Mouse (Mus musculus) mesoderm, embryonic 11.5 days (tissue): ENCODE data around the gene Spaca4.

ENCODE experiments used
- DNase-seq: peaks from one replicate; pipeline ENCODE4 v3.0.0-alpha.2; 2012; ENCODE audit warnings: low read depth, low spot score

Spaca4 gene

DNA sequence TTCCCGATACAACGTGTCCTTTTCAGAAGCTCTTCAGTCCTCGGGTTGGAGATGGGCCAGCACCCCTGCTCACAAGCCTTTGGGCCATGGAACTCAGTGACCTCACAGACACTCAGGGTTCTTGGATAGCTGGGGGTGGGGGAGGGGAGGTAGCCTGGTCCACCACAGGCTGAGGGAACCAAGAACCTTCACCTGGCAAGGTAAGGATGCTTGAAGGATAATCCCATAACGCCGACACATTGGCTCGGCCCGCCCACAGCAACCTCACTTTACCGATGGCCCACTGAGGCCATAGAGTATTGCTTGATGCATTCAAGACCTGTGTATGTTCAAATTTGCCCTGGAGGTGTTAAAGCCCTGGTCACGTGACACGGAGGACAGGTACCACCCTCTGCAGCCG, at the start of gene Spaca4:
Gene Spaca4, minus strand, starts transcription at position 101 of the 400 bp plus-strand sequence.
- no peak for DNase-seq

GRCm38 (mm10) chr7:45775237-45775636, 49.6 kb upstream of the Spaca4 start:
- DNase-seq: no peak

DNA sequence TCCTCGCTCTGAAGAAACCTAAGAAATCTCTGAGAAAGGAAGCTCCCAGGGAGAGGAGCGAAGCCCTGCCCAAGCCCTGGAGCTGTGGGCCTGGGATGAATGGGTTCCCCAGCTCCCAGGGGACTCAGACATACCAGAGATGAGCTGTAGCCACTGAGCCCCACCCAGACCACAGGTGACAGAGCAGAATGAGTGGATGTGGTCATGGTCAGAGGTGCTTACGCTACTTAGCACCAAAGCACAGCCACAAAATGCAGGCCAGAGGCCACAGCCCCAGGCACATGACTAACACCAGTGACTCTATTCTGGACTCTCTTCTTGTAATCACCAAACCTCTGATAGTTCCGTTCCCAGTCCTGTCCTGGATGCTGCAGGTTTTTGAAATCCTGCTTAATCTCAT, 45.5 kb upstream of the Spaca4 start:
- no peak for DNase-seq

DNA sequence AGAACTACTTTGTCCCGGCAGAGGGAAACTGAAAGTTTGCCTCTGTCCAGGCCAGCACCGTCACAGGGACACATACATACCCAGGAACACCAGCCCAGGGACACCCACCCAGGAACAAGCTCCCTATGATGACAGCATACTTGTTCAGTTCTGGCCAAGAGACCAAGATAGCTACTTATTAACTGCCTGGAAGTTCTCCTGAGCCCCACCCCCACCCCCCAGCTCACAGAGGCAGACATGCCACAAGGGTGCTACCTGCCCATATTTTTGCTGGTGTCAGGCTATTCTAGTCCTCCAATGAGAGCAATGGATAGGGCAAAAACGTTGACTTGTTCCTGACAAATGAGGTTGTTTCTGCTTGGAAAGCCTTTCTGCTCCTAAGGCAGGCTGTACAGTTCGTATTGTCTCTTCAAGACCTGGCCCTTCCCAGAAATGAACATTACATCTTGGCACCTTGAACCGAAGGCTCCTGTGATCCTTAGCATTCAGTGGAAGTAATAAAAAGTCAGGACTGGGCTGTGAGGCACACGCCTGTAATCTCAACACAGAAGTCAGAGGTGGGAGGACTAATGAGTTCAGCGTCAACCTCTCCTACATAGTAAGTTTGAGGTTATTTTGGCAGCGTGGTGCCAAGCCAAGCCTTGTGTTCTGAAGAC, 44.9 kb upstream of the Spaca4 start:
- no peak for DNase-seq

DNA sequence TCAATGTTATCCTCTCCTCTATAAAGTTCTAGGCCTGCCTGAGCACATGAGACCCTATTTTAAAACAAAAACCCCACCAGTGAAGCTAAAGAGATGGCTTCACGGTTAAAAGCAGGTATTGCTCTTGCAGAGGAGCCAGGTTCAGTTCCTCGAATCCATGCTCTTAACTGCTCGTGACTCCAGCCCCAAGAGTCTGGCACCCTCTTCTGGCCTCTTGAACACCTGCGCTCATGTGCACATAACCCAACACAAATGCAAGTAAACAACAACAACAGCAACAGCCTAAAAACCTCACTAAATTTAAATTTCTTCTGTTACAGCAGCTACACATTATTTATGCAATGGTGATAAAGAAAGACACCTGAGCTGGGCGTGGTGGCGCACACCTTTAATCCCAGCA, 41.9 kb upstream of the Spaca4 start:
- DNase-seq: no peak

DNA sequence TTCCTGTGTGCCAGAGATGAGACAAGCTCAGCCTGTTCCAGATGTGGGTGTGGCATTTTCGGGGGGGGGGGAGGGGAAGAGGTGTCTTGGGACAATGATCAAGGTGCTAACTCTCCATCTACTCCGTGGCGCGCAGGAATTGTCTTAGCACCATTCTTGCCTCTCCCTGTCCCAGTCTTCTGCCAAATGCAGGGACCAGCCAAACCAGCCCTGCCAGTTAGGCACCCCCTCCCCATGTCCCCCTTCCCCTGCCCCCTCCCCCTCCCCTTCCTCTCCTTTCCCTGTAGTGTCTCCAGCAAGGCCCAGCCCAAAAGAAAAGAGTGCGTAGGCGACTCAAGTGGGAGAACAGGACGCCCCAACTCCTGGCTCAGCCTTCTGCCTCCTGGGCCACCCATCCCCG, 41.2 kb upstream of the Spaca4 start:
- no peak for DNase-seq

GRCm38 (mm10) chr7:45765995-45766394, 40.4 kb upstream of the Spaca4 start:
- no peak for DNase-seq

DNA sequence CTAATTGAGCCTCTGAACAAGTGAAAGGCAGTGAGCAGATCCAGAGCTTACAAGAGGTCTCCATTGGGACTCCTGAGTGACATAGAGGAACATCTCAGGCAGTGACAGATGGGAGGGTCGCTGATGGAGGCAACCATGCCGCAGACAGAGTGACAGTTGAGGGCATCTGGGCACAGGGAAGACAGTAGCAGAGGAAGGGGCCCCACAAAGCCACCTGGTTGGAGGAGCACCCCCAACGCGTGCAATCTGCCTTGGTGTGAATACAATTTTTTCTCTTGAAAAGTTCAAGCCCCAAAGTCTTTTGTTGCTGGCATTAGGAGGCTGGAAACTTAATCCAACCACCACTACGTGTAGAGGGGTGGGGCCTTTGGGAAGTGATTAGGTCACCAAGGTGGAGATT, 34.5 kb upstream of the Spaca4 start:
- DNase-seq: no peak

DNA sequence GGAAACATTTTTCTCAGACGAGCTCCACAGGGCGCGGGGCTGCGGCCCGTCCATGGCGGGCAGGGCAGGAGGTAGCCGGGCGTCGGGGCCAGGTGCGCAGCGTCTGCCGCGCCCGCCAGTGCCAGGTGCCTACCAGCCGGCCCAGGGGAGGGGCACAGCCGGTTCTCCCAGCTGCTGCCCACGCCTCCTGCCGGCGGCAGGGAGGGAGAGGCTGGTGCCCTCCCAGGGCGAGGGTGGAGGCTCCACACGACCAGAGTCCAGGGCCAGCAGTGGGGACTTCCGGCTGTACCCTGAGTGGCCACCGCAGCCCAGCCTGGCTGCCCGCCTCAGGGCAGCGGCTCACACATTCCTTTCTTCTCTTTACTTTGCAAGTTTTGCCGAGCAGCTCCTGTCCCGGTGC, 33.8 kb upstream of the Spaca4 start:
- no peak for DNase-seq

- no peak for DNase-seq
Measured at GRCm38 (mm10) chr7:45755703-45756102, 30.1 kb upstream of the Spaca4 start.

- no peak for DNase-seq
Measured at GRCm38 (mm10) chr7:45750162-45750561, 24.5 kb upstream of the Spaca4 start.

DNA sequence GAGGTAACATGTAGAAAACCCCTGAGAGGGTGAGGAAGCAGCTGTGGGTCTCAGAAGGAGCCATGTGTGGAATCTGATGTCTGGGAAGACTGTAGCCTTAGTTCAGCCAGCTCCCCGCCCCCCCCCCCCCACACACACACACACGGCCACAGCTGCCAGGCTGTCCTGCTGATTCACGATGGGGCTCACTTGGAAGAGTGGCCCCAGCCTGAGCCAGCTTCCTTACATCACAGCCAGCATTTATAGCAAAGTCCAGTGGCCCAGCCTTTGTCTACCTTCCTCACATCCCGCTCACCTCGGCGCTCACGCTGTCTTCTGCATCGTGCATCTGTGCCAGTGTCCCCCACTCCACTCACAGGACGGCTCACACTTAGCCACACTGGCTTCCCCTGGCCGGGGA, 23.8 kb upstream of the Spaca4 start:
- no peak for DNase-seq

DNA sequence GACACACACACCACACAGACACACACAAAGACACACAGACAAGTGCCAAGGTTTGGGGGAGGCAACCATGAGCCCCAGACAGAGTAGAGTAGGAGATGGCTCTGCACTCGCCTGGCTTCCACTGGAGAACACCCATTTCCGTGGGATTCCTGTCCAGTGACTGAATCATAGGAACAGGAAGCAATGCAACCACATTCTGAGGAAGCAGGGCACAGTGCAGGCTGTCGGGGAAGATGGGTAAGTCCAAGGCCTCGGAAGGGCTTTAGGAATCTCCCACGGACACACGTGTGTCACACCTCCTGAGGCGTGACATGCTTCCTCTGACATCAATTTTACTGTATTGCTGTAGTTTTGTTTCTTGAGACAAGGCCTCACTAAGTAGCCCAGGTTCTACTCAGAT, 22.5 kb upstream of the Spaca4 start:
- DNase-seq: no peak

DNA sequence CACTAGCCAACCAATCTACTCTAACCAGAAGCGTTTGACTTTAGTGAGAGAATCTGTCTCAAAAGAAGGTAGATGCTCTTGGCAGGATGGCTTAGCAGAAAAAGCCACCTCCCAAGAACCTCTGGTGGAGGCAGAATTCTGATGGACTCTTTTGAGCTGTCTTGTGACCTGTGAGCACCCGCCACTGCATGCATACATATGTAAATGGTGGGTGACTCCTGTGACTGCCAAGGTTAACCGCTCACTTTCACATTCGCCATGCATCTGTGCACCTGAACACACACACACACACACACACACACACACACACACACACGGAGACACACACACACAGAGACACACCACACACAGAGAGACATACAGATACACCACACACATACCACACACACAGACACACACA, 21.8 kb upstream of the Spaca4 start:
- no peak for DNase-seq

DNA sequence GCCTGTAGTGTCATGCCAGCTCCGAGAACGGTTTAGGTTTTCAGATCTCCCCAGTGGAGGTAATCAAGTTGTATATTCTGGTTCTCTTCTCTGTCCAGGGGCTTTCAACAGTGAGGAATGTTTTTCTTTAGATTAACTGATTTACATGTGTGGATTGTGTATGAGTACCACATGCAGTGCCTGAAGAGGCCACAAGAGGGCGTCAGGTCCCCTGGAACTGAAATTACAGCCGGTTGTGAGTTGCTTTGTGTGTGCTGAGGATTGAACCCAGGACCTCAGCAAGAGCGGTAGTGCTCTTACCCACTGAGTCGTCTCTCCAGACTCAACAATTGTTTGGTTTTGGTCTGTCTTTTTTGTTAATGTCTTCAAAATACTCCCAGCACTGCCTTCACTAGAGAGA, 20.9 kb upstream of the Spaca4 start:
- no peak for DNase-seq

- peak; percentile 85 for DNase-seq
Measured at GRCm38 (mm10) chr7:45744387-45744786, 18.8 kb upstream of the Spaca4 start.

DNA sequence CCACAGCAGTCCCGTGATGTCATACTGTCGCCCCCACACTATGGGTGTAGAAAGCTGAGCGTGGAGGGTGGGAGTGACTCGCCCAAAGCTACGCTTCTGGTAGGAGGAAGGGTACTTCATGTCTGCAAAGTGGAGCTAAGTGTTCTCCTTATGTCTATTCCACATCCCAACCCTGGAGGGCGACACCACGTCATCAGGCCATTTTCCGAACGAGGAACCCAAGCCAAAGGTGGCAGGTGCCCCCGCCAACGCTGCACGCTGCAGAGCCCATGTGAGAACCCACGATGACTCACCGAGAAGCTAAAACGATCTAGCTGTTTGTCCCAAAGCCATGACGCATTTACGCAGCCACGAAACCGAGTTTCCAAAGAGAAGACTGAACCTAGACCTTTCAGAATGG, 16.7 kb upstream of the Spaca4 start:
- no peak for DNase-seq

- no peak for DNase-seq
Measured at GRCm38 (mm10) chr7:45741777-45742176, 16.2 kb upstream of the Spaca4 start.

- no peak for DNase-seq
Measured at GRCm38 (mm10) chr7:45741308-45741707, 15.7 kb upstream of the Spaca4 start.

GRCm38 (mm10) chr7:45739820-45740219, 14.2 kb upstream of the Spaca4 start:
- no peak for DNase-seq

GRCm38 (mm10) chr7:45739162-45739763, 13.7 kb upstream of the Spaca4 start:
- peak; percentile 90 for DNase-seq

DNA sequence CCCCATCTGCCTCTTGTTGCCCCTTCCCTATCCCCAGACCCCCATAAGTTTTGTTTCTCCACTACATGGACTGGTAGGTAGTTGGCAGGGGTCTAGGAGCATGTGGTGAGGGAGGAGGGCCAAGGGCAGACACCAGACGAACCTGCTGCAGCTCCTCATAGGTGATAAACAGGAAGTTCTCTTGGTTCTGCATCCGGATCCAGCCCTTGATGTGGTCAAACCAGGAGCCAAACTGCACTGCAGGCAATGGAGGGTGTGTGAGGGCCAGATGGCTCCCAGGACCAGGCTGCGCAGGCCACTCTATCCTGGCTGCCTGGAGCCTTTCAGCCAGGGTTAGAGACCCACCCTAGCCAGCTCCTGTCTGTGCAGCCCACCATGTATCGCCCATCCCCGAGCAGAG, 7.9 kb upstream of the Spaca4 start:
- no peak for DNase-seq

GRCm38 (mm10) chr7:45730727-45731431, 5.3 kb upstream of the Spaca4 start:
- DNase-seq: peak; percentile 80
